Mouse (Mus musculus): ENCODE measurements around the gene Hoxd13. TPM values are rescaled to one million over a fixed set of nuclear protein-coding genes. Genes with fewer than 3 reads are reported as not detected.

Hoxd13 gene
- polyA plus RNA-seq, 1 experiment, result not detected

DNA sequence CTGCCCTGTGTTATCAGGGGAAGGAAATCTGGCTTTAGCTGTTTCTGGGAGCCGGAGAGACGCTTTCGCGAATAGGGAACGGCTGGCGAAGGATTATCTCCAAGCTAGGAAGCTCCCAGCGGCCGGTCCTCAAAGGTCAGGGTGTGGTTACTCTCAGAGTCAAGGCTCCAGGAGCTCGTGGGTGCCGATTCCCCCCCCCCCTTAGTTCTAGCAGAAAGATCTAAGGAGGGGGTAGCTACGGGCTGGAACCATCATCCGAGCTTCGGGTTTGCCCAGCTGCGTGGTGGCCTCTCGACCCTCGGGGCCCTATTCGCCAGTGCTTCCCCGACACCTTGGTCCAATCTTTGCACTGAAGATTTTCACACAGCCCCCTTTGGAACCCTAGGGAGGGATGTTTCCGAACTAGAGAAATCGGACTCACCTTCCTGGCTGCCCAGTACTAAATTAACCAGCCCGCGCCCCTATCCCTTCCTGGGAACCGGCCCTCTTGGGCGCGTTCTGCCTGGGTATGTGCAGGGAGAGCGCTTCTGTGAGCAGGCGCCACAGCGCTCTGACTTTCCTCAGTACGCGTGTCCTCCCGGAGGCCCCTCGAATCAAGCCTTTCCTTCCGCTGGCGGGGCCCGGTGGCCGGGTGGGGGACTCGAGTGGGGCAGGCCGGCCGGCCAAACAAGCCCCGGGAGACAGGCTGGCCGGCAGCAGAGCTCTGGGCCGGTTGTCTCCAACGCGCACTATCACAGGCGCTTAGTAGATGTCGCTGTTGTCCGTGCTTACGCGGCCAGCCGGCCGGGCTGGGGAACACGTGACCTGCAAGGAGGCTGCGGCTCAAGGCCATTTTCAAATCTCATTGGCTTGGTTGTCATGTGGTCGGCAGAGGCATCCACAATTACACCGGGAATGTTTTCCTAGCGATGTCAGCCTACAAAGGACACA is 23.2 kb downstream of the Hoxd13 start, which contains the start of gene Hoxd10:
Gene Hoxd10, plus strand, starts transcription at position 903 of the 930 bp plus-strand sequence.
- H3K36me3 ChIP-seq (replicated peaks; ENCODE audit: low read length), result no peaks in the 10 kb centered on the region
- no peak within 1 kb of the TSS for H3K4me3 ChIP-seq (replicated peaks)
- peaks cover 98% of the 10 kb centered on the region for H3K27me3 ChIP-seq (replicated peaks)
- H3K9me3 ChIP-seq, result peaks cover 11% of the 10 kb centered on the region
- H3K4me1 ChIP-seq, result peaks cover 32% of the 10 kb centered on the region
- no peak for TF ChIP-seq GATA1 (IDR thresholded peaks at IDR 0.05; ENCODE audit: borderline replicate concordance, low read length)

DNA sequence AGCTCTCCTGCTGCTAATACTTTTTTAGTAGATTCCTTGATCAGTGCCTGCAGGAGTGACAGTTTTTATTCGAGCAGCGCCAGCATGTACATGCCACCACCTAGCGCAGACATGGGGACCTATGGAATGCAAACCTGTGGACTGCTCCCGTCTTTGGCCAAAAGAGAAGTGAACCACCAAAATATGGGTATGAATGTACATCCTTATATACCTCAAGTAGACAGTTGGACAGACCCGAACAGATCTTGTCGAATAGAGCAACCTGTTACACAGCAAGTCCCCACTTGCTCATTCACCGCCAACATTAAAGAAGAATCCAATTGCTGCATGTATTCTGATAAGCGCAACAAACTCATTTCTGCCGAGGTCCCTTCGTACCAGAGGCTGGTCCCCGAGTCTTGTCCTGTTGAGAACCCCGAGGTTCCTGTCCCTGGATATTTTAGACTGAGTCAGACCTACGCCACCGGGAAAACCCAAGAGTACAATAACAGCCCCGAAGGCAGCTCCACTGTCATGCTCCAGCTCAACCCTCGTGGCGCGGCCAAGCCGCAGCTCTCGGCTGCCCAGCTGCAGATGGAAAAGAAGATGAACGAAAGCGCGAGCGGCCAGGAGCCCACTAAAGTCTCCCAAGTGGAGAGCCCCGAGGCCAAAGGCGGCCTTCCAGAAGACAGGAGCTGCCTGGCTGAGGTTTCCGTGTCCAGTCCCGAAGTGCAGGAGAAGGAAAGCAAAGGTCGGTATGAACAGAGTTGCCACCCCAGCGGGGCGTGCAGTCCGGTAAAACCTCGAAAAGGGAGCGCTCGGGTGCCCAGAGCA is 24.1 kb downstream of the Hoxd13 start:
- Histone ChIP-seq H3K36me3 (replicated peaks; ENCODE audit: low read length) (no peaks in the 10 kb centered on the region), H3K27me3 (replicated peaks) (peaks cover 98% of the 10 kb centered on the region)
- TF ChIP-seq FLI1 (IDR thresholded peaks at IDR 0.05; ENCODE audit: low read length) (no peak), GATA1 (IDR thresholded peaks at IDR 0.05; ENCODE audit: borderline replicate concordance, low read length) (no peak)

DNA sequence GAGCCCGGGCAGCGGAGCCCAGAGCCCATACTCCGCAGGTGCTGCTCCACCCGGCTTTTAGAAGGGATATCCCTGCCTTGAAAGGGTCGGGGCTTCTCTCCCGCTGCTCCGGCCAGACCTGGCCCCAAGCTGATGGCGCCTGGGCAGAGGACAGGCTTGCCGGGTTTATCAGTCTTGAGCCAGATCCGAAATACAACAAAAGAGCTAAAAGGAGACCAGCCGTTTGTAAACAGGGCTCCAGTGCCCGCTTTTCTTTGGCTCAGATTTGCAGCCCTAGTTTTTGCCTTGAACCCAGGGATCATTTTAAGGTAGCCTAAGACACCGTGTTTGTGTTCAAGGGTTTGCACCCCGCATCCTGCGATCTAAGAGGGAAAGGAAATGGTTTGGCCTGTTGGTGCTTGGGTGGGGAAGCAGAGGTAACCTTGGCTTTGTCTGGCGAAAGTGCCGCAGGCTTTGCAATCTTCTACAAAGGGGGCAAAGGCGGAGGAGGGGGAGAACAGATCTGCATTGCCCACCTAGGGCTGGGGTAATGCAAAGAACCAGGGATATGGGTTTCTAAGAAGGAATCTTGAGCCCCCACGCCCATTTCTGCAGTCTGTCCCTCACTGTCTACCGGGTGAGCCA is 24.8 kb downstream of the Hoxd13 start:
- H3K9me3 ChIP-seq, result peaks cover 11% of the 10 kb centered on the region
- peaks cover 27% of the 10 kb centered on the region for H3K4me1 ChIP-seq
- TF ChIP-seq FLI1 (IDR thresholded peaks at IDR 0.05; ENCODE audit: low read length), result no peak
- no peak for TF ChIP-seq GATA1 (IDR thresholded peaks at IDR 0.05; ENCODE audit: borderline replicate concordance, low read length)
- H3K27me3 ChIP-seq (replicated peaks), result peaks cover 98% of the 10 kb centered on the region
- H3K4me3 ChIP-seq (replicated peaks), result no peak overlapping the region
- H3K36me3 ChIP-seq (replicated peaks; ENCODE audit: low read length), result no peaks in the 10 kb centered on the region

More for the DNA sequence above, 24.1 kb downstream of the Hoxd13 start:
- H3K4me3 ChIP-seq (replicated peaks), result no peak overlapping the region
- H3K9me3 ChIP-seq, result peaks cover 11% of the 10 kb centered on the region
- H3K4me1 ChIP-seq, result peaks cover 30% of the 10 kb centered on the region

DNA sequence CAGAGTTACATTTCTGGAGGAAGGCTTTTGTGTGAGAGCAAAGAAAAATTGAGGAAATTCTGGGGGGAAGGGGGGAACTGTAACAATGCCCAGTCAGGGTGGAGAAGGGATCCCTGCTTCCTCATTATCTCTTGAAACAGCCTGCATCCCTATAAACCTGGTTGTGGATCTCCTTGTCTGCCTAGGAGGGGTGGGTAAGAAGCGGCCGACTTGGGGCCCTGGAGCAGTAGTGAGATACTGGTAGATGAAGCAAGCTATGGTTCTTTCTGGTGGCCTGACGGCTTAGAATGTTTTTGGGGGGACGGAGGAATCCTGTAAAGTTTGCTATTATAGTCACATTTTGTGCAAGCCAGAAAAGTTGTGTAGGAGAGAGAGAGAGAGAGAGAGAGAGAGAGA is 25.3 kb downstream of the Hoxd13 start:
- Histone ChIP-seq H3K4me1 (peaks cover 32% of the 10 kb centered on the region), H3K4me3 (replicated peaks) (no peak overlapping the region), H3K27me3 (replicated peaks) (peaks cover 99% of the 10 kb centered on the region), H3K36me3 (replicated peaks; ENCODE audit: low read length) (no peaks in the 10 kb centered on the region), H3K9me3 (peaks cover 11% of the 10 kb centered on the region)
- TF ChIP-seq GATA1 (IDR thresholded peaks at IDR 0.05; ENCODE audit: borderline replicate concordance, low read length), result no peak
- TF ChIP-seq FLI1 (IDR thresholded peaks at IDR 0.05; ENCODE audit: low read length), result no peak

DNA sequence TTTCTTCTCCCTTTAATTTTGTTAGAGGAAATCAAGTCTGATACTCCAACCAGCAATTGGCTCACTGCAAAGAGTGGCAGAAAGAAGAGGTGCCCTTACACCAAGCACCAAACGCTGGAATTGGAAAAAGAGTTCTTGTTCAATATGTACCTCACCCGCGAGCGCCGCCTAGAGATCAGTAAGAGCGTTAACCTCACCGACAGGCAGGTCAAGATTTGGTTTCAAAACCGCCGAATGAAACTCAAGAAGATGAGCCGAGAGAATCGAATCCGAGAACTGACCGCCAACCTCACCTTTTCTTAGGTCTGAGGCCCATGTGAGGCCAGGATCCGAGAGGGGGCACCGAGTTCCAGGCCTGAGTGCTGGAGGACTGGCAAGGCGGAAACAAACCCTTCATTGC is 26.0 kb downstream of the Hoxd13 start:
- peak overlapping the region; percentile 79 for H3K4me3 ChIP-seq (replicated peaks)
- peaks cover 99% of the 10 kb centered on the region for H3K27me3 ChIP-seq (replicated peaks)
- TF ChIP-seq FLI1 (IDR thresholded peaks at IDR 0.05; ENCODE audit: low read length) (no peak), GATA1 (IDR thresholded peaks at IDR 0.05; ENCODE audit: borderline replicate concordance, low read length) (no peak)
- peaks cover 33% of the 10 kb centered on the region for H3K4me1 ChIP-seq
- H3K9me3 ChIP-seq, result peaks cover 11% of the 10 kb centered on the region
- no peaks in the 10 kb centered on the region for H3K36me3 ChIP-seq (replicated peaks; ENCODE audit: low read length)

DNA sequence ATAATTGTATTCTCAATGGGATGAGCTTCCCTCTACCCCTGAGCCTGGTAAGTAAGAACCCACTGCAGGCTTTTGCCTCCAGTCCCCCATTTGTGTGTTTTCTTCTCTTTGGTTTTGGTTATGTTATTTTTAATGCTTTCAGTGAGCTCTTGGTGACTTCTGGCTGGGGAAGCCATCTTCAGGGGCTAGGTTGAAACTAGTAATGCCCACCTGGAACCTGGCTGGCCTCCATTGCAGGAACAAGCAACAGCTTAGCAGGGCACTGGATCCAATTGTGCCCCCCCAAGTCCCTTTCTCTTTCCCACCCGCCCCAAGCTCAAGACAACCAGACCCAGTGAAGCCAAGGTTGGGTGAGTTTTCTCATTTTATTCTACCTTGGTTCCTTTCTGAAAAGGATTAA is 27.3 kb downstream of the Hoxd13 start:
- Histone ChIP-seq H3K9me3 (peaks cover 11% of the 10 kb centered on the region), H3K27me3 (replicated peaks) (peaks cover 99% of the 10 kb centered on the region), H3K4me1 (peaks cover 30% of the 10 kb centered on the region), H3K36me3 (replicated peaks; ENCODE audit: low read length) (no peaks in the 10 kb centered on the region), H3K4me3 (replicated peaks) (no peak overlapping the region)
- TF ChIP-seq GATA1 (IDR thresholded peaks at IDR 0.05; ENCODE audit: borderline replicate concordance, low read length) (no peak), FLI1 (IDR thresholded peaks at IDR 0.05; ENCODE audit: low read length) (no peak)

DNA sequence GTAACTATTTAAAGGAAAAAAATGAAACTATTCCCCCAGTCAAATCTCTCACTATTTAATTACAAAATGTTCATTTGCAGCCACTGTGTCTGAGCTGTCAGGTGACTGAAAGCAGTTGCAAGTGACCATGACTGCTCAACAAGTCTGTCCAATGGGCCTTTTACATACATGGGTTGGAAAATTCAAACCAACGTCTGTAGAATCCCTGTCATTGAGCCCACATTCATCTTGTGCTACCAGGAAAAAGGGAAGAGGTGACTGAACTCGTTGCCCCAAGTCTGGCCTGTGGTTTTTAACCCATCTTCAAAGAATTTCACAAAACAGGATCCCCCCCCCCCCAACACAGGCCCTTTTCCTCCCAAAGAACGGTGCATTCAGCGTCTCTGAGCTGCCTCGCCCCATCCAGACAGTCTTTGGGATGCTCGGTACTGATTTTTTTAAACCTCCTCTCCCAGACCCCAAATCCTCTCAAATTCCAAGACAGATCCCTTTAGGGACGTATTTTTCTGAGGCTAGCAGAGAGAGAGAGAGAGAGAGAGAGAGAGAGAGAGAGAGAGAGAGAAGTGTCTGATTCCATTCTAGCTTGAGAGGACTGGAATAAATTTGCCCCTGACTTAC is 27.8 kb downstream of the Hoxd13 start:
- H3K4me1 ChIP-seq, result peaks cover 30% of the 10 kb centered on the region
- H3K36me3 ChIP-seq (replicated peaks; ENCODE audit: low read length), result no peaks in the 10 kb centered on the region
- peaks cover 99% of the 10 kb centered on the region for H3K27me3 ChIP-seq (replicated peaks)
- no peak for TF ChIP-seq FLI1 (IDR thresholded peaks at IDR 0.05; ENCODE audit: low read length)
- TF ChIP-seq GATA1 (IDR thresholded peaks at IDR 0.05; ENCODE audit: borderline replicate concordance, low read length), result no peak
- H3K4me3 ChIP-seq (replicated peaks), result no peak overlapping the region
- peaks cover 11% of the 10 kb centered on the region for H3K9me3 ChIP-seq

DNA sequence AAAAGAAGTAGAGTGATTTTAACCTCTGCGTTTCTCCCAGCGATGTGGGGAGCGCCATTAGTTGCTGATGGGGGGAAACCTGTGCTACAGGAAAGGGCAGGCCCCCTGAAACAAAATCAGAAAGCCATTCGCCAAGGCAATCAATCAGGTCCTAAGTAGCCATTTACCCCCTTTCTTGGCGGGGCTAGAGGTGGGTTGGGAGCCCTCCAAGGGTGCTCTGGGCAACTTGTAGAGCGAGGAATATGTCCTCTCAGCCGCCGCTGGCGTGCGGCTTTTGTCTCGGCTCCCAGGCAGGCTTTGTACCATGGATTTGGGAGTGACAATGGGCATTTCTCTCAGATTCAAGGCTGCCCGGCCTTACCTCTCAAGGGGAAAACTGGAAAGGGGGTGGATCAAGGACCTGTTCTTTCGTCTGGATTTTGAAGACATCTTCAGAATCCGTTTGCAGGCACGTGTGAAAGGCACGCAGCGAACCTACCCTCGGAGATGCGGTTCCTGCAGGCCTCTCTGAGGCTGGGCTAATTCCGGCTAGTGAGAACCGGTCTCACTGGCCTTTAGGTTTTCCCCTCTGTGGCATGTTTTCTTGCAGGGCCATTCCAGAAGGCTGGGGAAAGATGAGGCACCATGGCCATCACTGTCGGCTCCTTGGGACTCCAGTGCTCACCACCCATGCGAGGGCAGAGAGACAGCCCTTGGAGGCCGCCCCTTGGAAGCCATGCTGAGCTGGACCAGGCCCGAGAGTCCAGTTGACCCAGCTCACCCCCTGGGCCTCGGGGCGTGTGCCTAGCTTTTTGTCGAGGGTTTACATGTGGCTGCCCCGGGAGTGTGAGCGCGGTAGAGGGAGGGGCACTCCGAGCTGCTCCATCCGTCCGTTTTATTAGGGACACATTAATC is 28.6 kb downstream of the Hoxd13 start:
- peaks cover 3% of the 10 kb centered on the region for H3K9me3 ChIP-seq
- H3K27me3 ChIP-seq (replicated peaks), result peaks cover 99% of the 10 kb centered on the region
- no peak overlapping the region for H3K4me3 ChIP-seq (replicated peaks)
- H3K36me3 ChIP-seq (replicated peaks; ENCODE audit: low read length), result no peaks in the 10 kb centered on the region
- TF ChIP-seq FLI1 (IDR thresholded peaks at IDR 0.05; ENCODE audit: low read length), result no peak
- no peak for TF ChIP-seq GATA1 (IDR thresholded peaks at IDR 0.05; ENCODE audit: borderline replicate concordance, low read length)
- H3K4me1 ChIP-seq, result peaks cover 24% of the 10 kb centered on the region

Measured in megakaryocyte, embryonic 14.5 days (primary cell).